ENCODE assay signal across 8 mouse cellular contexts in the genomic region with DNA sequence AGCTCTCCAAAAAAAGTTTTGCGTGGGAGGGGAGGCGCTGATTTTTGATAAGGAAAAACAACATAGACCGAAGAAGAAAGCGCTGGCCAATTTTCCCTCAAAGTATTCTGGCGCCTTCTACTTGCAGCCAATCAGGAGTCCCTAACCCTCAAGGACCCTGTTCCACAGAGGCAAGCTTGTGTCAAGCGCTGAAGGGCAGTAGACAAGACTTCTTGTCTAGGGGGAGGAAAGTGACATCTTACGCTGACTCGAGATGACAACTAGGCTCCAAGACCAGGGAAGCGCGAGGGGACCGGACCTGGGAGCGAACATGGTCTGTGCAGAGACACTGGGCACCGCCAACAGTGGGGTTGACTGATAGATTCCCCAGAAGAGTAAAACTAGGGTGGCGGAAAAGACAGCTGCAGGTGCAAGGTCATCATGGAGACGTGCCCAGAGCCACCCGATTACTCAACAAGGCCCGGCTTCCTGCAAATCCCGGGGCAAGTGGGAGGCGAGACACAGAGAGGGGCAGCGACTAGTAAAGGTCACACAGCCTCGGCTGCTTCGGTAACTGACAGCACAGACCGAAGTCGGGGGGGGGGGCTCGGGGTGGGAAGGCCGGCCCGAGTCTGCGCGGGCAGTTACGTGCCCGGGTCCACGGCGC. TPM values are rescaled to one million over a fixed set of nuclear protein-coding genes. Genes with fewer than 3 reads are reported as not detected.
DNase-seq lines count a peak whose midpoint lies in the region; ATAC-seq and TF ChIP-seq lines count a peak whose summit lies in the region.

No protein-coding gene starts in this region.

- H3K9me3 ChIP-seq in forebrain, embryonic 14.5 days (replicated peaks; ENCODE audit: control insufficient read depth, low read length), result no peaks in the 10 kb centered on the region
- no peaks in the 10 kb centered on the region for H3K9me3 ChIP-seq in hindbrain, embryonic 11.5 days (ENCODE audit: control insufficient read depth, low read length)
- no peaks in the 10 kb centered on the region for H3K9me3 ChIP-seq in limb, embryonic 13.5 days
- H3K9me3 ChIP-seq in midbrain, embryonic 15.5 days, result no peaks in the 10 kb centered on the region

- H3K4me3 ChIP-seq in bone marrow, adult 2 months (replicated peaks; ENCODE audit: control insufficient read depth, low read depth, low read length), result peak overlapping the region; percentile 92
- peak overlapping the region; percentile 89 for H3K4me3 ChIP-seq in forebrain, embryonic 14.5 days (ENCODE audit: low read depth, low read length)
- peak overlapping the region; percentile 92 for H3K4me3 ChIP-seq in hindbrain, embryonic 11.5 days (ENCODE audit: low read depth, low read length)
- H3K4me3 ChIP-seq in limb, embryonic 13.5 days, result peak overlapping the region; percentile 92
- H3K4me3 ChIP-seq in midbrain, embryonic 15.5 days, result peak overlapping the region; percentile 87

- TF ChIP-seq CTCF in bone marrow, adult 2 months (IDR thresholded peaks at IDR 0.05; ENCODE audit: control insufficient read depth, insufficient read depth, low read length), result no peak

- H3K9ac ChIP-seq in forebrain, embryonic 14.5 days (ENCODE audit: low read length), result peak overlapping the region; percentile 89
- peak overlapping the region; percentile 82 for H3K9ac ChIP-seq in hindbrain, embryonic 11.5 days (ENCODE audit: low read depth, low read length)
- H3K9ac ChIP-seq in limb, embryonic 13.5 days, result peak overlapping the region; percentile 90
- peak overlapping the region; percentile 89 for H3K9ac ChIP-seq in midbrain, embryonic 15.5 days

- H3K4me1 ChIP-seq in bone marrow, adult 2 months (ENCODE audit: control insufficient read depth, insufficient read depth, low read length), result peaks cover 5% of the 10 kb centered on the region; the same call in 1 of the 2 replicates
- H3K4me1 ChIP-seq in forebrain, embryonic 14.5 days (ENCODE audit: control insufficient read depth, insufficient read depth, low read length), result peaks cover 29% of the 10 kb centered on the region
- peaks cover 16% of the 10 kb centered on the region for H3K4me1 ChIP-seq in hindbrain, embryonic 11.5 days (replicated peaks; ENCODE audit: control insufficient read depth, insufficient read depth, low read length)
- H3K4me1 ChIP-seq in limb, embryonic 13.5 days, result peaks cover 52% of the 10 kb centered on the region
- H3K4me1 ChIP-seq in midbrain, embryonic 15.5 days, result peaks cover 63% of the 10 kb centered on the region

- ATAC-seq in forebrain, embryonic 14.5 days, result no peak
- ATAC-seq in hindbrain, embryonic 11.5 days (ENCODE audit: low FRiP score), result no peak
- no peak for ATAC-seq in limb, embryonic 13.5 days (ENCODE audit: low FRiP score, low read depth)
- ATAC-seq in midbrain, embryonic 15.5 days (replicated peaks), result peak; percentile 5

- TF ChIP-seq POLR2A in bone marrow, adult 2 months (IDR thresholded peaks at IDR 0.05; ENCODE audit: borderline replicate concordance, control insufficient read depth, low read depth, low read length), result no peak

- H3K27me3 ChIP-seq in forebrain, embryonic 14.5 days (replicated peaks; ENCODE audit: control insufficient read depth, insufficient read depth, low read length), result no peaks in the 10 kb centered on the region
- H3K27me3 ChIP-seq in hindbrain, embryonic 11.5 days (ENCODE audit: control insufficient read depth, insufficient read depth, low read length), result no peaks in the 10 kb centered on the region
- no peaks in the 10 kb centered on the region for H3K27me3 ChIP-seq in limb, embryonic 13.5 days
- H3K27me3 ChIP-seq in midbrain, embryonic 15.5 days (replicated peaks), result no peaks in the 10 kb centered on the region

- H3K4me2 ChIP-seq in forebrain, embryonic 14.5 days (ENCODE audit: low read length), result peak overlapping the region; percentile 86
- peak overlapping the region; percentile 51 for H3K4me2 ChIP-seq in hindbrain, embryonic 11.5 days (replicated peaks; ENCODE audit: low read depth, low read length)
- peak overlapping the region; percentile 94 for H3K4me2 ChIP-seq in limb, embryonic 13.5 days (replicated peaks)
- peak overlapping the region; percentile 91 for H3K4me2 ChIP-seq in midbrain, embryonic 15.5 days

- H3K36me3 ChIP-seq in forebrain, embryonic 14.5 days (ENCODE audit: control insufficient read depth, insufficient read depth, low read length), result peaks cover 63% of the 10 kb centered on the region
- H3K36me3 ChIP-seq in hindbrain, embryonic 11.5 days (ENCODE audit: control insufficient read depth, insufficient read depth, low read length), result peaks cover 23% of the 10 kb centered on the region
- peaks cover 68% of the 10 kb centered on the region for H3K36me3 ChIP-seq in limb, embryonic 13.5 days
- H3K36me3 ChIP-seq in midbrain, embryonic 15.5 days (replicated peaks), result peaks cover 39% of the 10 kb centered on the region

- peak overlapping the region; percentile 98 for H3K27ac ChIP-seq in bone marrow, adult 2 months (ENCODE audit: control insufficient read depth, insufficient read depth, low read depth, low read length, poor library complexity)
- H3K27ac ChIP-seq in forebrain, embryonic 14.5 days (ENCODE audit: low read depth, low read length), result peak overlapping the region; percentile 93
- H3K27ac ChIP-seq in hindbrain, embryonic 11.5 days (ENCODE audit: low read depth, low read length), result peak overlapping the region; percentile 88
- peak overlapping the region; percentile 93 for H3K27ac ChIP-seq in limb, embryonic 13.5 days
- peak overlapping the region; percentile 98 for H3K27ac ChIP-seq in midbrain, embryonic 15.5 days

- WGBS in bone marrow, adult 2 months, result under 1% methylated on average over 33 of the region's 33 CpGs
- 4% methylated on average over 32 of the region's 33 CpGs for WGBS in forebrain, embryonic 14.5 days
- WGBS in hindbrain, embryonic 11.5 days, result 4% methylated on average over 31 of the region's 33 CpGs
- 6% methylated on average over 33 of the region's 33 CpGs for WGBS in limb, embryonic 13.5 days
- 3% methylated on average over 33 of the region's 33 CpGs for WGBS in midbrain, embryonic 15.5 days

- DNase-seq in right cerebral cortex, adult 18-20 months, result peak; percentile 20
- DNase-seq in right cerebral cortex, postnatal 14 days, result no peak
- DNase-seq in forebrain, embryonic 14.5 days (ENCODE audit: low spot score), result no peak
- no peak for DNase-seq in hindbrain, embryonic 11.5 days (ENCODE audit: low spot score)
- no peak for DNase-seq in thymus, postnatal 36 days

RNA-seq across cellular contexts. Expression of gene Safb2, which starts 0.7 kb away (rescaled TPM):
- 251 and 400 TPM in 2 replicates for polyA plus RNA-seq in bone marrow, adult 2 months (2011; ENCODE audit: insufficient read depth, insufficient read length, low replicate concordance, missing spikeins)
- polyA plus RNA-seq in forebrain, embryonic 14.5 days (2014; fragmentation: Nextera tagmentation; extraction: Ambion mirVana), result 28.7 and 36.7 TPM in 2 replicates
- polyA plus RNA-seq in hindbrain, embryonic 11.5 days (2014; fragmentation: Nextera tagmentation; extraction: Ambion mirVana), result 47.6 and 56.1 TPM in 2 replicates
- polyA plus RNA-seq in limb, embryonic 13.5 days (2015; fragmentation: Nextera tagmentation; extraction: Ambion mirVana), result 85.2 and 91.4 TPM in 2 replicates
- polyA plus RNA-seq in midbrain, embryonic 15.5 days (2015; fragmentation: Nextera tagmentation; extraction: Ambion mirVana), result 78.4 and 86.1 TPM in 2 replicates

RNA-seq across cellular contexts. Expression of gene Safb, which starts 0.9 kb away (rescaled TPM):
- 94.9 and 178 TPM in 2 replicates for polyA plus RNA-seq in bone marrow, adult 2 months (2011; ENCODE audit: insufficient read depth, insufficient read length, low replicate concordance, missing spikeins)
- 57.9 and 83.5 TPM in 2 replicates for polyA plus RNA-seq in forebrain, embryonic 14.5 days (2014; fragmentation: Nextera tagmentation; extraction: Ambion mirVana)
- polyA plus RNA-seq in hindbrain, embryonic 11.5 days (2014; fragmentation: Nextera tagmentation; extraction: Ambion mirVana), result 93.7 and 105 TPM in 2 replicates
- 113 and 121 TPM in 2 replicates for polyA plus RNA-seq in limb, embryonic 13.5 days (2015; fragmentation: Nextera tagmentation; extraction: Ambion mirVana)
- 120 and 129 TPM in 2 replicates for polyA plus RNA-seq in midbrain, embryonic 15.5 days (2015; fragmentation: Nextera tagmentation; extraction: Ambion mirVana)

RNA-seq across cellular contexts. Expression of gene 2410015M20Rik, which starts 25.8 kb away (rescaled TPM):
- 44.0 and 94.1 TPM in 2 replicates for polyA plus RNA-seq in bone marrow, adult 2 months (2011; ENCODE audit: insufficient read depth, insufficient read length, low replicate concordance, missing spikeins)
- 192 and 251 TPM in 2 replicates for polyA plus RNA-seq in forebrain, embryonic 14.5 days (2014; fragmentation: Nextera tagmentation; extraction: Ambion mirVana)
- polyA plus RNA-seq in hindbrain, embryonic 11.5 days (2014; fragmentation: Nextera tagmentation; extraction: Ambion mirVana), result 184 and 192 TPM in 2 replicates
- polyA plus RNA-seq in limb, embryonic 13.5 days (2015; fragmentation: Nextera tagmentation; extraction: Ambion mirVana), result 226 and 230 TPM in 2 replicates
- polyA plus RNA-seq in midbrain, embryonic 15.5 days (2015; fragmentation: Nextera tagmentation; extraction: Ambion mirVana), result 169 and 175 TPM in 2 replicates

RNA-seq across cellular contexts. Expression of gene Rpl36, which starts 29.5 kb away (rescaled TPM):
- polyA plus RNA-seq in bone marrow, adult 2 months (2011; ENCODE audit: insufficient read depth, insufficient read length, low replicate concordance, missing spikeins), result 407 and 414 TPM in 2 replicates
- 1,134 and 1,576 TPM in 2 replicates for polyA plus RNA-seq in forebrain, embryonic 14.5 days (2014; fragmentation: Nextera tagmentation; extraction: Ambion mirVana)
- polyA plus RNA-seq in hindbrain, embryonic 11.5 days (2014; fragmentation: Nextera tagmentation; extraction: Ambion mirVana), result 1,258 and 1,259 TPM in 2 replicates
- 1,714 and 1,755 TPM in 2 replicates for polyA plus RNA-seq in limb, embryonic 13.5 days (2015; fragmentation: Nextera tagmentation; extraction: Ambion mirVana)
- 917 and 926 TPM in 2 replicates for polyA plus RNA-seq in midbrain, embryonic 15.5 days (2015; fragmentation: Nextera tagmentation; extraction: Ambion mirVana)

RNA-seq across cellular contexts. Expression of gene Gm20219, which starts 29.5 kb away (rescaled TPM):
- 2.6 and 4.0 TPM in 2 replicates for polyA plus RNA-seq in bone marrow, adult 2 months (2011; ENCODE audit: insufficient read depth, insufficient read length, low replicate concordance, missing spikeins)
- polyA plus RNA-seq in forebrain, embryonic 14.5 days (2014; fragmentation: Nextera tagmentation; extraction: Ambion mirVana), result 0.36 and 0.57 TPM in 2 replicates
- polyA plus RNA-seq in hindbrain, embryonic 11.5 days (2014; fragmentation: Nextera tagmentation; extraction: Ambion mirVana), result 1.0 and 1.1 TPM in 2 replicates
- 2.5 and 2.6 TPM in 2 replicates for polyA plus RNA-seq in limb, embryonic 13.5 days (2015; fragmentation: Nextera tagmentation; extraction: Ambion mirVana)
- 1.4 and 2.0 TPM in 2 replicates for polyA plus RNA-seq in midbrain, embryonic 15.5 days (2015; fragmentation: Nextera tagmentation; extraction: Ambion mirVana)
